Mouse (Mus musculus): ENCODE measurements at regions not wholly inside any gene's neighbourhood (a gene's known extent, or its start where the extent isn't known, plus 50 kb on each side); places are given as distances from the start of the nearest gene placed in this dataset.

DNA sequence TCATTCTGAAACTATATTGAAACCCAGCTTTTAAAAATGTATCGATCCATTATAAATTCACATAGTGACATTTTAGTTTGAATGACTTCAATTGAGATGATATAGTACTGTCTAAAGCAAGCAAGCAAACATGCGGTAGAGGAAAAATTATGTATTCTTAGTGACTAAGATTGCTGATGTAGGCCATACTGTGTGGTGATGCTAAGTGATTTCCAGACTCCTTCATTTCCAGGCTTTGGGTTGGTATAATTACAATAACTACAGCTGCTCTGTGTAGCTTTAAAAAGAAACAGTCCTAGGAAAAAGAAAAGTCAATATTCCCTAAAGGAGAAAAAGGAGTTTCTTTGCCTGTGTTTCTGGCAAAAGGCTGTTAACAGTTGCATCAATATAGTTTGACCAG is 175.0 kb downstream of the Rps12 start:
- no peak for DNase-seq
- intact Hi-C loops (cut with DNase I), result loop anchor here (2.0 to 5.0 kb wide), 2 partner anchors 210 to 525 kb away; no protein-coding TSS in a partner anchor

DNA sequence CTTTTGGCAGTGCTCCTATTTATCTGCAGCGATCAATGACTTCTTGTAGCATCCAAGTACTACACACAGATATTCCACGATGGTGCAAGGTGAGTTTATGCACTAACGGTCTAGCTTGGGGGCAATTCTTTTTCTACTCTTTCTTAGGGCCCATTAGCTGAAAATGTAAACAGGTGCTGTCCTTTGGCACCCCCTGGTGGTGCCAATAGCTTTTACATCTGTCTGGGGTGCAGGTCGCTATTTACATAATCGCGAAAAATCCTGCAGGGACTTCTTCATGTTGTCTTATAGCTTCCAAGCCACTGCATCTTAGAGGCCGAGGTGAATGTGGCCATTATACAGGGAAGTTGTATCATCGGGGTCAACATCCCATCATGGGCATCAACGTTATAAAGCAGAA is 175.9 kb downstream of the Rps12 start:
- intact Hi-C loops (cut with DNase I), result loop anchor here (1.0 to 5.0 kb wide), 2 partner anchors 209 to 494 kb away; no protein-coding TSS in a partner anchor

DNA sequence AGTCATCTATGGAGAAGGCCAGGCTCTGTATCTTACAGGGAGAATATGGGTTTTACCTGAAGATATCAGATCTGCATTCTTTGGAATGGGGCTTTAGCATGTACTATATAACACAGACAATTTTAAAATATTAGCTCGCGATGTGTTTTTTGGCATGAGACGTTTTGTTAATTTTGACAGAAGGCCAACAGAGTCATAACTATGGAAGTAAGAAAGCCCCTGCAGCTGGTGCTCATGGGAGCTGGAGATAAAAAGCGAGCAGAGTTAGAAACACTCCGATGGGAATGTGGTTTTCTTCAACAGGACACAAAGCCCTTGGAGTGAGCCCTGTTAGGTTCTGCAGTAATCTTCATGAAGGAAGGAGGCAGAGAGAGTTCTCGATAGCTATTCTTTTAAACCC is 176.6 kb downstream of the Rps12 start:
- DNase-seq, result no peak
- intact Hi-C loops (cut with DNase I), result loop anchor here (5.0 kb wide), 1 partner anchor 208 kb away; no protein-coding TSS in a partner anchor

More for the DNA sequence above, 175.9 kb downstream of the Rps12 start:
- DNase-seq, result peak; percentile 63 to 68

DNA sequence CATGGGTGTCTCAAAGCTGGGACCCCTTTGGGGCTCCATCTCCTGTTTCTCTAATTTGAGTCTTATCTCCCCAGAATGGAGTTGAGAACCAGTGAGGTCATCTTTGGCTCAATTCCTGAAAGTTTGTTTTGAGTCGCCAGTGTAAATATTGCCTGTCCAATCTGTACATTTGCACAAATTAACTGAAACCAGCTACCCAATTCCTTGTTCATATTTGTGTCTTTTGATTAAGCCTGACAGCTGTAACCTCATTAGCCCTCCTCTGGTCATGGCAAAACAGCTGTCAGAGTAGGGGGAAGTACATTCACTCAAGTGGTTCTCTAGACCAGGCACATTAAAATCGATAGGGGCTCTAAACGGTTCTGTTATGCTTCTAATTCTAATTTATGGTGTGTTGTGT is 177.0 kb downstream of the Rps12 start:
- no peak for DNase-seq
- intact Hi-C loops (cut with DNase I), result loop anchor here (5.0 kb wide), 1 partner anchor 208 kb away; no protein-coding TSS in a partner anchor

DNA sequence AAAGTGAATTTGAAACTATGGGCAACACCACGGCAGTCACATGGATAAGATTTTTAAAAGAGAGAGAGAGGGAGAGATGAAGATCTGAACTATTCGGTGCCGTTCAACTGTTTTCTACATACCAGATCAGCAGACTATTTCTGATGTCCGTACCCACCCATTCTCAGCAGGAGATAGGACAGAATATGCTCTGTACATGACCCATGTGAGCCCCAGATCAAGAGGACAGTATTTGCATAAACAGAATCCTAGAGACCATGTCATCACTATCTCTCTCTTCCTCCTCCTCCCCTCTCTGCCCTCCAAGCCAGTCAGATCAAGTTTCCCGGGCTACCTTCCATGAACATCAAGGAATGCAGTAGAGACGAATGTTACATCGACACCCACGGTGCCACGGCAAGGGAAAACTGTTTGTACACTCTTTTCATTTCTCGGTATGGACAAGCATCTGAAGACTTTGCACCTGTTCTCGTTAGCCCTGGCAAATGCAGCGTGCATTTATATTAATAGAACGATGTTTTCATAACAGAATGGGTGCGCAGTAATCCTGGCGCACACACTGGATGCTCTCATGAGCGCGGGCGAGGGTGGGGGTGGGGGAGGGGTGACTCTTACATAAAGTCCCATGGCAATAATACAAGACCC is 177.7 kb downstream of the Rps12 start:
- no peak for DNase-seq
- intact Hi-C loops (cut with DNase I), result no loop called here

DNA sequence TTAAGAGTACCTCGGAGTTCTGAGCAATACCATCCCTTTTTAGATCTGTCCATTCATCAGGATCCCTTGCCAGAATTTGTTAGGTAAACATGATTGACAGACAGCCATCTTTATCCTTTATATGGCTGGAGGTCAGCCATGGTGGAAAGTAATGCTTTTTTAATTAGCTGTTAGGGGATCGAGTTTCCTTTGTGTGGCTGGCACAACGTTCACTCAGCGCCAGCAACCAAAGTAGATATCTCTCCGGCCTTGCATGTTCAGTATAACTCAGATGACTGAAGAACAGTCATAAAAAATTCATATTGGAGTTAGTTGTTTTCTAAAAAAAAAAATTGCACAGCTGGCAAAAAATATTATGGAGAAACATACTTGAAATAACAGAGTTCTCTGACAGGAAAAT is 186.4 kb downstream of the Rps12 start:
- intact Hi-C loops (cut with DNase I), result no loop called here
- DNase-seq, result no peak

DNA sequence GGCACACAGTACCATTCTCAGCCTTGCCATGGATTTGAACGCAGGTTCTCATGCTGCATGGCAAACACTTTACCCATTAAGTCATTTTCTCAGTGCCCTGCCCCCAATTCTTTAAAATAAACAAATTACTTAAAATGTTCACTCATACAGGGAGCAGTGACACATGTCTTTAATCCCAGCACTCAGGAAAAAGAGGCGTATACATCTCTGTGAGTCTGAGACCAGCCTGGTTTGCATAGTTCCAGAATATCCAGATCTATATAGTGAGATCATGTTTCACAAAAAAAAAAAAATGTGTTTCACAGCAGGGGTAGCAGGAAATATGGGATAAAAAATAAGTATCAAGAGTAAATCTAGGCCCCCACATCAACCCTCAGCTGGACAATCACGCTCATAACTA is 191.5 kb downstream of the Rps12 start:
- intact Hi-C loops (cut with DNase I), result no loop called here

GRCm38 (mm10) chr10:23580230-23580629 is 206.8 kb downstream of the Rps12 start:
- no peak for DNase-seq
- intact Hi-C loops (cut with DNase I), result no loop called here

More for the DNA sequence above, 191.5 kb downstream of the Rps12 start:
- DNase-seq, result no peak

- no peak for DNase-seq
- intact Hi-C loops (cut with DNase I), result no loop called here
Measured at GRCm38 (mm10) chr10:23571013-23571412, 216.1 kb downstream of the Rps12 start.

DNA sequence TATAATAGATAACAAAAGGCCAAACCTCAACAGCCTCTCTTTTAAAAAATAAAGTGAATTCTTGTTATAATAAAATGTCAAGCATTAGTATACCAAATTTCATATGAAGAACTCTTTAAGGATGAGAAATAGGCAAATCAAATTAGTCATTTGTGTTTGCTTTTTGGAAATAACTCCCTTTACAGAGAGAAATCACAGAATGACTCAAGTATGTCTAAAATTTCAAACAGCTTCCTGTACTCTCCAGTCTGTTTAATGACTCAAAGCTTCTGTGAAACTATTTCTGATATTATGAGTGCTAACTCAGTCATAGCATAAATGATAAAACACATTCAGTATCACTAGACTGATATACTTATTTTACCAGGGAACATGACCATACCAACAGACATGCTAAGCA is 217.7 kb downstream of the Rps12 start:
- intact Hi-C loops (cut with DNase I), result no loop called here
- DNase-seq, result no peak

DNA sequence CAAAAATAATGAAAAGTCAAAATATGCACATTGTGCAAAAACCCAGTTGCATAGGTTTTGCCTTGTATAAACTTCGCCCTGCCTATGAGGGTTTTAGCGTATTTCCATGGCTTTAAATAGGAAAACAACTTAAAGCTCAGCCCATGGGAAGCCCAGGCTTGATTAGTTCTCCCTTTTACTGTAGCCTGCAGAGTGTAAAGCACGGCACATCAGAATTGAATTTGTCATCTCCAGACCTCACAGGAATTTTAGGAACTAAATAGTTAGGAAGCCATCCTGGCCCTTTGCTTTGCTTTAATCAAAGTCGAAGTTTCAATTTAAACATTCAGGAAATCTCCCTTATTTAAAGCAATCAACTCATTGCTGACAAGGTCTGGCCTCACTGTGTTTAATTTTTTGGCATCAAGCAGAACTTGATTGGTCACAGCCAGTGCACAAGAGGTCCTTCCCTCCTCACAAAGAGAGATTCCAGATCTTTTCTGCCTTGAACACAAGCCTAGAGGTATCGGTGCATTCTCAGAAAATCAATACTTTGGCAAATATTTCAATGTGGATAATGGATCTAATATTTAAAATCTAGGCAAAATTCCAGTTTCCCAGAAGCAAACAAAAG is 211.8 kb upstream of the Eya4 start:
- no peak for DNase-seq
- intact Hi-C loops (cut with DNase I), result no loop called here

DNA sequence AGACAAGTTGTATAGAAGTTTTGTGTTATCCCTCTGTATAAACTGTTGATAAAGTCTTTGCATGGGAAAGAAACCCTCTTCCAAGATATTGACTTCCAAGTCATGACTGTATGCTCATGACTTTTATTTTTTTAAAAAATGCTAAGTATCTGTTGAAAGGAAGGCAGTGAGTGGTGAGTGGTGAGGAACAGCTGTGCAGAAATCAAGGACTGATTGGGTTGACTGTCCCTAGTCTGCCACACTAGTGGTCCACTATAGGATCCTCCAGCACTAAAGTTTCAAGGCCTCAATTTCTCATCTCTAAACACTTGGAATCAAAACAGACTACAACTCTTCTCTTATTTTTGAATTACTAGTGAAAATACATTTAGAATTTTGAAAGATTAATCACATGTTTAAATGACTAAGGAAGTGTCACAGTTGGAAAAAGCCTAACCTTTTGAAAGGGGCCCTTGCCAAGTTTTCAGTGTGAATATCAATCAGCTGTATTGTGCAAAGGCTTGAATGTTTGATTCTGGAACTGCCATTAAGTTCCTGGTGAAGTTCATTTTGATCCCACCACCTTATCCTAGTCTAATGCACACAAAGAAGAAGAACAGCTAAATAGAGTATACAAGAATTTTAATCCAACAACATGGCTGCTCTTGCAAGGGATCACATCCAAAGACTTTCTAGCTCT is 209.5 kb upstream of the Eya4 start:
- intact Hi-C loops (cut with DNase I), result no loop called here

GRCm38 (mm10) chr10:23557828-23558227 is 207.2 kb upstream of the Eya4 start:
- intact Hi-C loops (cut with DNase I), result no loop called here
- no peak for DNase-seq

More for the DNA sequence above, 209.5 kb upstream of the Eya4 start:
- no peak for DNase-seq

- DNase-seq, result no peak
- intact Hi-C loops (cut with DNase I), result no loop called here
Measured at GRCm38 (mm10) chr10:23549207-23549606, 198.6 kb upstream of the Eya4 start.

- intact Hi-C loops (cut with DNase I), result no loop called here
- no peak for DNase-seq
Measured at GRCm38 (mm10) chr10:23548322-23548721, 197.7 kb upstream of the Eya4 start.

GRCm38 (mm10) chr10:23542712-23543111 is 192.1 kb upstream of the Eya4 start:
- DNase-seq, result no peak
- intact Hi-C loops (cut with DNase I), result no loop called here

- no peak for DNase-seq
- intact Hi-C loops (cut with DNase I), result no loop called here
Measured at GRCm38 (mm10) chr10:23541914-23542313, 191.3 kb upstream of the Eya4 start.

- intact Hi-C loops (cut with DNase I), result no loop called here
- no peak for DNase-seq
Measured at GRCm38 (mm10) chr10:23534636-23535035, 184.1 kb upstream of the Eya4 start.

- intact Hi-C loops (cut with DNase I), result no loop called here
- no peak for DNase-seq
Measured at GRCm38 (mm10) chr10:23531964-23532758, 181.6 kb upstream of the Eya4 start.

DNA sequence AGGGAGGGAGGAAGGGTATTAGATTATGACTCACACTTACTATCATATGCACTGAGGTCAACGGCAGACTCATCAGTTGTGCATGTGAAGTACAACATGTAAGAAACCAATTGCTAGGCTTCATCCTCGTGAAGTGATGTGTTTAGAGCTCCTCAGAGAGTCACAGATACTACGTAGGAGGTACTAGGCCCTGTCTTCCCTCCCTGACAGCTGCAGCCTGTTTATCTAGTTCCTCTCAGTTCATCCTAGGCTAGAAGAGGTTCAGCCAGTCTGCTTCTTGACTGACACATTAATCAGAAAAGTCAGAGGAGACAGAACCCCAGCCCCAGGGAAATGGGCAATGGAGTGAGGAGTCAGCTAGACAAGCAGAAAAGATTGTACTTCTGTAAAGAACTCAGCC is 180.1 kb upstream of the Eya4 start:
- DNase-seq, result no peak
- intact Hi-C loops (cut with DNase I), result no loop called here

- DNase-seq, result no peak
Measured at GRCm38 (mm10) chr10:23526796-23527195, 176.2 kb upstream of the Eya4 start.

More at GRCm38 (mm10) chr10:23526796-23527195, 176.2 kb upstream of the Eya4 start:
- intact Hi-C loops (cut with DNase I), result no loop called here
